Mouse (Mus musculus) small intestine, adult 2 months (tissue): ENCODE measurements at regions not wholly inside any gene's neighbourhood (a gene's known extent, or its start where the extent isn't known, plus 50 kb on each side); places are given as distances from the start of the nearest gene placed in this dataset.

Experiments
- CTCF ChIP-seq: fragments of 200-500 bp; IDR thresholded peaks from 2 replicates; pipeline ENCODE4 v1.5.1; 2012; ENCODE audit warnings: low read depth, mild to moderate bottlenecking, control low read depth, inconsistent platforms, low read length, moderate library complexity, mixed read lengths; ENCODE audit not compliant: insufficient replicate concordance, insufficient read length; ENCODE audit errors: extremely low read depth
- POLR2A ChIP-seq: fragments of 200-500 bp; IDR thresholded peaks from 2 replicates; pipeline ENCODE4 v1.6.1; 2012; ENCODE audit warnings: low read depth, mild to moderate bottlenecking, control low read depth, inconsistent platforms, low read length, moderate library complexity

DNA sequence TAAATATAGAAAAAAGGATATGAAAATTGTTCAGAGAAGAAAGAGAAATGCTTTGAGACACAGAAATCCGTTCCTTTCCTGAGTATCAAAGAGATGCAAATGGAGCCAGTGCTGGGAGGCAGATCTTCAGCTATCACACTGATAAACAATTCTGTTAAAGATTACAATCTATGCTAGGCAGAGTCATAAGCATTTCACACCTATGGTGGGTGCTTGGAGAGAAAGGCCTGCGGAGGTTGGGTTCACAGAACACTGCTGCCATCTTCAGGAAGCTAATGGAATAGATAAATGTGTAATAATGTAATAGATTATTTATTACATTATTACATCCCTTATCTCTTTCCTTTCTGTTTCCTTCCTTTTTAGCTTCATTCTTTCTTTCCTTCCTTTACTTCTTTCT, 73.1 kb upstream of the Pbdc1 start:
- TF ChIP-seq POLR2A (no peak), CTCF (peak; percentile 20; the same call in 1 of the 2 replicates)
